Mouse (Mus musculus): ENCODE results near the gene Heatr4.
"Not testable (repeated sequence)": the region's sequence is repeated elsewhere in the genome, so short reads cannot be mapped to it uniquely, and the experiment has no call there.

DNA sequence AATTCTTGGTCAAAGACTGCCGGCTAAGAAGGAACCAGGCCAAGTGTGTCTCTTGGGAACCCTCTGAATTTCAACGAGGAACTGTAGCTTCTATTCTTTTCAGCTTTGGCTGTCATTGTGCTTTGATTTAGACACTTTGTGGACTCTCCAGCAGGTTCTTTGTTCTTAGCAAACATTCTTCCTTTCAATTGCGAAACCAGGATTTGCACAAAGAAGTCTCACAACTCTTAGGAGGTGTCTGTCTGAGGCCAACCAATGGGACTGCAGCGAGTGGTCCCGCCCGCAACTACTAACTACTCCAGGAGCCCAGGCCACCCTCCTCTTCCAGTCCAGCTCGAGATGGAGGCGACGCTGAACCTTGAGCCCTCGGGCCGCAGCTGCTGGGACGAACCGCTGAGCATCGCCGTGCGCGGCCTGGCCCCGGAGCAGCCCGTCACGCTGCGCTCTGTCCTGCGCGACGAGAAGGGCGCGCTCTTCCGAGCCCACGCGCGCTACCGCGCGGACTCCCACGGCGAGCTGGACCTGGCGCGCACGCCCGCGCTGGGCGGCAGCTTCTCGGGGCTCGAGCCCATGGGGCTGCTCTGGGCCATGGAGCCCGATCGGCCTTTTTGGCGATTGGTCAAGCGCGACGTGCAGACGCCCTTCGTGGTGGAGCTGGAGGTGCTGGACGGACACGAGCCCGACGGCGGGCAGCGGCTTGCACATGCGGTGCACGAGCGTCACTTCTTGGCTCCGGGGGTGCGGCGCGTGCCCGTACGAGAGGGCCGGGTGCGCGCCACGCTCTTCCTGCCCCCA is 24.7 kb upstream of the Heatr4 start, which contains the start of gene Acot1:
- not testable (repeated sequence) for TF ChIP-seq BHLHE40 (IDR thresholded peaks at IDR 0.05; ENCODE audit: borderline replicate concordance, low read depth, low read length); GATA1 (IDR thresholded peaks at IDR 0.05; ENCODE audit: low read depth, low read length)

Data from MEL (cell line).